Mouse (Mus musculus): ENCODE measurements around the gene Il5. TPM values are rescaled to one million over a fixed set of nuclear protein-coding genes. Genes with fewer than 3 reads are reported as not detected.
"Not testable (repeated sequence)": the region's sequence is repeated elsewhere in the genome, so short reads cannot be mapped to it uniquely, and the experiment has no call there.

The Il5 gene
- polyA plus RNA-seq, 1 experiment from 2014 or later = not detected

DNA sequence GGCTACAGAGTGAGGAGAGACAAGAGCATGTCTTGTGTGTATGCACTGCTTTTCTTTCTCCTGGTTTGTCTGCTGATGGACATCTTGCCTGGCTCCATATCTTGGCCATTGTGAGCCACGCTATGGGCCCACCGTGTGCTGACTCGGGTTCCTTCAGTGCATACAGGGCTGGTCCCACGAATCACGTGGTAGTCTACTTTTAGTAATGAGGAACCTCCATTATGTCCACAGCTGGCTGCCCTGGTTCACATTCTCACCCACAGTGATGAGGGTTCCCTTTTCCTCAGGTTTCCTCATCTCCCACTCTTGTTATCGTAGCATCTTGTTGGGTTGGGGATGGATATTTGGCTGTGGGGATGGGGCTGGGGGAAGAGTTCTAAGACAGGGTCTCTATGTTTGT, 28.0 kb downstream of the Il5 start:
- Histone ChIP-seq H3K27me3 (0 out of 2 replicates have a peak, but pooled peaks cover 5% of the 10 kb centered on the region), H3K4me1 (no peaks in the 10 kb centered on the region), H3K36me3 (no peaks in the 10 kb centered on the region), H3K4me2 (replicated peaks) (no peak overlapping the region), H3K9ac (replicated peaks) (no peak overlapping the region), H3K9me3 (no peaks in the 10 kb centered on the region), H3K27ac (replicated peaks) (no peak overlapping the region), H3K4me3 (no peak overlapping the region)
- WGBS = 84% methylated on average over 6 of the region's 6 CpGs
- ATAC-seq (ENCODE audit: low FRiP score, low read depth) = no peak

DNA sequence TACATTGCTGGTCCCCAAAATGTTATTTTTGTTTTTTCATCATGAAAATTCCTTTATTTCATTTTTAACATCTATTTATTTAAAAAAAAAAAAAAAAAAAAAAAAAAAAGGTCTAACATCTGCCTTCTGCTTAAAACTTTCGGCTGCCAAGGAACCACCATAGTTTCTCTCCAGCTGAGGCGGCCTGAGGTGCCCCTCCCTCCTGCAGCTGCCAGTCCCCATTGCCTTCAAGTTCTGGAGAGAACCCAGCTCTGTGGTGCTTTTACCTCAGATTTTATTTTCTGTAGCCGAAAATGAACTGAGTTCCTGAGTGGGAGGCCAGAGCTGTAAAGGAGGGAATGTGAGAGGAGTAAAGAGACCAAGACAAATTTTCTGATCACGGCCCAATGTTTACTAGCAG, 28.7 kb downstream of the Il5 start:
- no peak overlapping the region for H3K27ac ChIP-seq (replicated peaks)
- WGBS = 73% methylated on average over 4 of the region's 4 CpGs
- no peak overlapping the region for H3K4me2 ChIP-seq (replicated peaks)
- no peak for ATAC-seq (ENCODE audit: low FRiP score, low read depth)
- H3K9me3 ChIP-seq = no peaks in the 10 kb centered on the region
- H3K4me3 ChIP-seq = no peak overlapping the region
- H3K36me3 ChIP-seq = no peaks in the 10 kb centered on the region
- 0 out of 2 replicates have a peak, but pooled peaks cover 5% of the 10 kb centered on the region for H3K27me3 ChIP-seq
- H3K4me1 ChIP-seq = no peaks in the 10 kb centered on the region
- H3K9ac ChIP-seq (replicated peaks) = no peak overlapping the region

DNA sequence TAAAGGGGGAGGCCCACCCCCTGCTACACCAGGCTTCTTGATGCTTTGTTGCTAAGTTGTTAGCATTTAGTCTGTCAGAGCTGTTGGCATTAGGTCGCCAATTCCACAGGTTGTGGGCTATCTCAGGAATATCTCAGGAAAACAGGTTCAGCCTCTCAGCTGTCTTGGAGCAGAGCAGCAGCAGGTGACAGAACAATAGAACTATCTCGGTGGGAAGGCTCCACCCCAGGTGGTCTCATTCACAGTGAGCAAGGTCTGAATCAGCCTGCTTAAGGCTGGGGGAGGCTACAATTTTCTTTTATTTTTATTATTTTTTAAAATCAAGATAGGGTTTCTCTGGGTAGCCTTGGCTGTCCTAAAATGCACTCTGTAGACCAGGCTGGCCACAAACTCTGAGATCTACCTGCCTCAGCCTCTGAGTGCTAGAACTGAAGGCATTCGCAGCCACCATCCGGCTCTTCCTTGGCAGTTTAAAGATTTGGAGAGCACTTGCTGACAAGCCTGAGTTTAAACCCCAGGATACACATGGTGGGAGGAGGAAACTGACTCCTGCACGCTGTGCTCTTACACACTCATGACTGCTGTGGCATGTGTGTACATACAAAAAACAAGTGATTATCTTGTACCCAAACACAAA, 29.2 kb downstream of the Il5 start:
- 42% methylated on average over 5 of the region's 5 CpGs for WGBS
- Histone ChIP-seq H3K4me3 (no peak overlapping the region), H3K4me1 (no peaks in the 10 kb centered on the region), H3K4me2 (replicated peaks) (no peak overlapping the region), H3K9me3 (no peaks in the 10 kb centered on the region), H3K9ac (replicated peaks) (no peak overlapping the region), H3K36me3 (no peaks in the 10 kb centered on the region), H3K27ac (replicated peaks) (no peak overlapping the region), H3K27me3 (0 out of 2 replicates have a peak, but pooled peaks cover 5% of the 10 kb centered on the region)
- no peak for ATAC-seq (ENCODE audit: low FRiP score, low read depth)

DNA sequence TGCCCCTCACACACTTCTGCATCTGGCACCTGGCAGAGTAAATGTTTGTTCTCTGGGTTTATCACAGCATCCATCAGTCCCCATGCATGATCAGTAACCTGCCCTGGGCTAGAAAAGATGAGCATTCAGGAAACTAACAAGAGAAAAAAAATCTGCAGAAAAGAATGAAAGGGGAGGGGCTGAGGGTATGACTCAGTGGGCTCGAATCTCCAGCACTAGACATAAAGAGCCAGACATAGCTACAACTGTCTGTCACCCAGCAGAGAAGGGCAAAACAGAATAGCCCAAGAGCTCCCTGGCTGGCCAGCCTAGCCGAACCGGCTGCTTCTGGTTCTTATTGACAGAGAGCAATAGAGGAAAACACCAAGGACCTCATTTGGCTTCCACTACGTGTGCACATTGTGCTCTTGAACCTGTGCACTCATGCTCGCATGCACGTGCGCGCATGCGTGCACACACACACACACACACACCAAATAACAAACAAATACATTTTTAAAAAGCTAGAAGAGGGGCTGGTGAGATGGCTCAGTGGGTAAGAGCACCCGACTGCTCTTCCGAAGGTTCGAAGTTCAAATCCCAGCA, 34.5 kb downstream of the Il5 start:
- no peak for ATAC-seq (ENCODE audit: low FRiP score, low read depth)
- Histone ChIP-seq H3K9ac (replicated peaks) (no peak overlapping the region), H3K4me3 (no peak overlapping the region), H3K27ac (replicated peaks) (no peak overlapping the region), H3K27me3 (peaks cover 10% of the 10 kb centered on the region), H3K36me3 (no peaks in the 10 kb centered on the region), H3K4me1 (peaks cover 10% of the 10 kb centered on the region), H3K4me2 (replicated peaks) (no peak overlapping the region), H3K9me3 (no peaks in the 10 kb centered on the region)
- WGBS = 82% methylated on average over 12 of the region's 12 CpGs

DNA sequence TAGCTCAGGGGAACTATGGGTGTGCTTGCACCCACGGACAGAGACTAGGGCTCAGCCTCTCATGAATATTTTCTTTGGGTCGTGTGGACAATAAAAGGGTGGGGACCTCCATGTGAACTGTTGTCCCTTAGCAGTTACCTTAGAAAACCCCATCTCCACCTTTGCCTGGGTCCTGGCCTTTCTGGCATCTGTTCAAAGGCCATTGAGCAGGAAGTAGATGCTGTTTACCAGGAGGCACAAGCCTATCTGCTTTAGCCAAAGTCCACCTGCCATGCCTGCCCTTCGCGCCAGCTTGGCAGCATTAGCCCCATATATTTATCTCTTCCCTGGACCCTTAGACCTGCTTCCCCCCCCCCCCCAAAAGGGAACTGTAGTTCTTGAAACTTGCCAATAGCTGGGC, 37.0 kb downstream of the Il5 start:
- H3K27ac ChIP-seq (replicated peaks) = no peak overlapping the region
- no peak overlapping the region for H3K4me2 ChIP-seq (replicated peaks)
- H3K4me3 ChIP-seq = no peak overlapping the region
- peaks cover 17% of the 10 kb centered on the region for H3K4me1 ChIP-seq
- H3K9ac ChIP-seq (replicated peaks) = no peak overlapping the region
- H3K27me3 ChIP-seq = peaks cover 36% of the 10 kb centered on the region
- no peaks in the 10 kb centered on the region for H3K9me3 ChIP-seq
- no peaks in the 10 kb centered on the region for H3K36me3 ChIP-seq
- ATAC-seq (ENCODE audit: low FRiP score, low read depth) = no peak
- 91% methylated on average over 4 of the region's 4 CpGs for WGBS

DNA sequence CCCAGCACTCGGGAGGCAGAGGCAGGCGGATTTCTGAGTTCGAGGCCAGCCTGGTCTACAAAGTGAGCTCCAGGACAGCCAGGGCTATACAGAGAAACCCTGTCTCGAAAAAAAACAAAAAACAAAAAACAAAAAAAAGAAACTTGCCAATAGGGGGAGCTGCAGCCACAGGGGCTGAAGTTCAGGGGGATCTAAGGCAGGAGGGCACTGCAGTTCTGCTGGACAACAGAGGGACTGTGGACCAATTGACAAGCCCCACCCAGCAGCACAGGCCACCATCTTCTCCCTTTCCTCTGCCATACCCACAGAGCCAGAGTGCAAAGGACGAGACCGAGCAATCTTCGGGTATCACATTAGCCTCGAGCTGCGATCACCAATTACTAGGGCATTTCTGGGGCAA, 37.4 kb downstream of the Il5 start:
- Histone ChIP-seq H3K4me1 (peaks cover 21% of the 10 kb centered on the region), H3K27me3 (peaks cover 40% of the 10 kb centered on the region)
- not testable (repeated sequence) for H3K27ac ChIP-seq (replicated peaks); H3K4me3 ChIP-seq; H3K4me2 ChIP-seq (replicated peaks); H3K9ac ChIP-seq (replicated peaks); H3K9me3 ChIP-seq; H3K36me3 ChIP-seq; ATAC-seq (ENCODE audit: low FRiP score, low read depth)
- WGBS = 84% methylated on average over 9 of the region's 9 CpGs

DNA sequence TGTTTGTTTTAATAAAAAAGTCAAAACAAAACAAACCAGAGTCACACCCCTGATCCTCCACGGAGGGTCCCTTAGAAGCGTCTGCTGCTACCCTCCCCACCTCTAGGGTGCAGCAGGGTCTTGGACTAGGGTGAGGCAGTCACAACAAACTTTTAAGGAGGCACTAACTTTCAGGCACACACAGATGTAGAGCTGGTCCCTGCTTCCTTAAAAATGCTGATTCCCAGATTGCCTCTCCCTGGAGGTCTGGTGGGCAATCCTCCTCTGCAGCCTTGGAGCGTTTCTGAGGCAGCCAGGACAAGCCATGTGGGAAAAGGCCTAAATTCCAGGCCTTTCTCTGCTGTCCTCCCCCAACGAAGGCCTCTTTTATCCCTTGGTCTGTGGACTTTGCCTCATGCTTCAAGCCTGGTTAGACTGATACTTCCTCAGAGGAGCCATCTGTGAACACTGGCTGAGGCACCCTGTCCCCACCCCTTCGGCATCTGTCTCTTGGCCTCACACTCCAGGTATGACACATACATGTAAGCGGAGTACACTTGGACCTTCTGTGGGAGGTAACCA, 38.3 kb downstream of the Il5 start:
- ATAC-seq (ENCODE audit: low FRiP score, low read depth) = no peak
- Histone ChIP-seq H3K9ac (replicated peaks) (no peak overlapping the region), H3K4me2 (replicated peaks) (no peak overlapping the region), H3K36me3 (no peaks in the 10 kb centered on the region), H3K27ac (replicated peaks) (no peak overlapping the region), H3K27me3 (peaks cover 48% of the 10 kb centered on the region), H3K4me3 (no peak overlapping the region), H3K4me1 (peaks cover 29% of the 10 kb centered on the region), H3K9me3 (no peaks in the 10 kb centered on the region)
- 43% methylated on average over 6 of the region's 6 CpGs for WGBS

DNA sequence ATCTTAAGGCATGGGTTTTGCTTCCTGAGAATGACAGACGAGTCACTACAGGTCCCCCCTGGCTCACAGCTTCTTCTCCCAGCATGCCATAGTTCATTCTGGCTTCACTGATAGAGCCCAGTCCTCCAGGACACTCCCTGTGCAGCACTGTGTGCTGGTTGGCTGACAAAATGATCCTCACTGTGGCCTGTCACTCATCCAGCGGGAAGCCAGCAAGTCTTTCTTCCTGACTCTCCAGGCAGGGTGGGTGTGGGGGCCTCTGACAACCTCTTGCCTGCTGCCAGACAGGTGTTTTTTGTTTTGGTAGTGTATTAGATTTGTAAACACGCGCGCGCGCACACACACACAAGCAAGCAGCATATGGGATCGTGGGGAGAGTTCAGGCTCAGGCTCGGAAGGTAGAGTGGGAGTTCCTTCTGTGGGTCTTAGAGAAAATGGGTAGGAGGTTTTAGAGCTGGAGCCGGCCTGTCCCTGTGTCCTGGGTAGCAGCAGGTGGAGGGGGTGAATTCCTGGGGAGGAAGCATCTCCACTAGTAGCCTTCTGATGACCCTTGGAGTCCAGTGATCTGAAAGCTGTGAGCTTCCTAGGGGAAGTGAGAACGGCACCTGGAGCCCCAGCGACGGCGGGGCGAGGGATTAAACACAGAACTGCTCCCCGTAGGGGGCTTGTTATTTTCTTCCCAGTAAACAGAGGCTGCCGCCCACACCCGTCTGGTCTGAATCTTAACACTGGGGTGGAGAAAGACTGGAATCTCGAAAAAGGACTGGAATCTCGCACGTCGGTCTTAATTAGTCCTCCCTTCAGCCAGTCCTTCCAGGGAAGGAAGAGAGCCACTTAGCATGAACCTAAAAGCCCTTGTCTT, 39.2 kb downstream of the Il5 start:
- ATAC-seq (ENCODE audit: low FRiP score, low read depth) = no peak
- H3K9me3 ChIP-seq = no peaks in the 10 kb centered on the region
- peak overlapping the region; percentile 33 for H3K4me2 ChIP-seq (replicated peaks)
- 0 out of 2 replicates have a peak overlapping the region, but pooled peaks have one; percentile 20 for H3K9ac ChIP-seq (replicated peaks)
- peaks cover 56% of the 10 kb centered on the region for H3K27me3 ChIP-seq
- no peak overlapping the region for H3K27ac ChIP-seq (replicated peaks)
- WGBS = 6% methylated on average over 22 of the region's 22 CpGs
- H3K4me3 ChIP-seq = 0 out of 2 replicates have a peak overlapping the region, but pooled peaks have one; percentile 5
- H3K4me1 ChIP-seq = peaks cover 32% of the 10 kb centered on the region
- H3K36me3 ChIP-seq = no peaks in the 10 kb centered on the region

DNA sequence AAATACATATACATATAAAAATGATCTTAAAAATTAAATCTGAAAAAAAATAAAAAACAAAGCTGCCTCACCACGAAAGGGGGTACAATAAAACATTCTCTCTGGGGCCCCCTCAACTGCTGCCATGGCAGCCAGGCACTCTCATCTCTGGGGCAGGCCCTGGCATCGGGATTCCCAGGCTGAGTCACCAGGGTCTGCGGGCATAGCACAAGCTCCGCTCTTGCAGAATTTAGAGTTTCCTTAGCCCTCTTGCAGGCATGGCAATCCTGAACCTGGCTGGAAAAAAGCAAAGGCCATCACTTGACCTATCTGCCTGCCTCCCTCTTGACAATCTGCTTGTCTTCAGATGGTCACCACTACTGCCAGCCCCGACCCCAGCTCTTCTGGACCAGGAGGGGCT, 40.7 kb downstream of the Il5 start:
- Histone ChIP-seq H3K9me3 (no peaks in the 10 kb centered on the region), H3K27me3 (peaks cover 68% of the 10 kb centered on the region), H3K9ac (replicated peaks) (no peak overlapping the region), H3K4me1 (peaks cover 32% of the 10 kb centered on the region), H3K36me3 (no peaks in the 10 kb centered on the region), H3K27ac (replicated peaks) (no peak overlapping the region), H3K4me3 (no peak overlapping the region), H3K4me2 (replicated peaks) (no peak overlapping the region)
- 90% methylated on average over 5 of the region's 5 CpGs for WGBS
- no peak for ATAC-seq (ENCODE audit: low FRiP score, low read depth)

DNA sequence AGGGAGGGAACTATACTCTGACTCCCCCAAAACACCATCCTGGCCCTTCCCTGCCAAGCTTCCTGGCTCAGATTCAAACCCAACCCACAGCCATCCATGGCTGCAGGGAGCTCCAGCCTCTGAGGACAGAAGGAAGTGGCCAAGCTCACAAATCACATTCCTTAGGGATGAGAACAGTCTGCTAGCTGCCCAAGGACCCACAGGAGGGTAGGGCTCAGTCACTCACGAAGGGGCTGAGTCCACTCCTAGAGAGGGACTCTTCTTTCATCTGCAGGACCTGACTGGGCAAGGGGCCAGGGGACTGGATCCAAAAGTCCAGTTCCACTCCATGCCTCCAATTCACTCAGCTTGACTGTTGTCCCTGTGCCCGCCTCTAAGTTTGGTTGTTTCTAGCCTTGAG, 41.2 kb downstream of the Il5 start:
- H3K27me3 ChIP-seq = peaks cover 70% of the 10 kb centered on the region
- peaks cover 32% of the 10 kb centered on the region for H3K4me1 ChIP-seq
- H3K36me3 ChIP-seq = no peaks in the 10 kb centered on the region
- H3K9ac ChIP-seq (replicated peaks) = no peak overlapping the region
- WGBS = 63% methylated on average over 2 of the region's 2 CpGs
- H3K27ac ChIP-seq (replicated peaks) = no peak overlapping the region
- no peak overlapping the region for H3K4me2 ChIP-seq (replicated peaks)
- H3K4me3 ChIP-seq = no peak overlapping the region
- ATAC-seq (ENCODE audit: low FRiP score, low read depth) = no peak
- no peaks in the 10 kb centered on the region for H3K9me3 ChIP-seq

DNA sequence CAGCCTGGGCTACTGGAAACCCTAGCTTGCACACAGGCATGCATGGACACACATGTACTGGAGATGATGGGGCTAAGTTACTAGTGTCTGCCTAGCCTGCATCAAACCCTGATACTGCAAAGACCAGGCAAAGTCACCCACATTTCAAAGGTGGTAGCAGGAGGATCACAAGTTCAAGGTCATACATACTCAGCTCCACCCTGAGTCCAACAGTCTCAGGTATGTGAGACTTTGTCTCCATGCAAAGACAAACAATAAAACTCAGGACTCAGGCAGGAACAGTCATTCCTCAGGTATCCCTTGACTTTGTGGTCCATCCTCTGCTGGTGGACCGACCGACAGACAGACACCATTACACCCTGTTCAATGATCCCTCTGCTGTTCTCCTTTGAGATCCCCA, 41.8 kb downstream of the Il5 start:
- no peak overlapping the region for H3K27ac ChIP-seq (replicated peaks)
- WGBS = 69% methylated on average over 2 of the region's 2 CpGs
- no peak overlapping the region; the same call in 1 of the 2 replicates for H3K4me3 ChIP-seq
- H3K27me3 ChIP-seq = peaks cover 74% of the 10 kb centered on the region
- H3K9me3 ChIP-seq = no peaks in the 10 kb centered on the region
- no peaks in the 10 kb centered on the region for H3K36me3 ChIP-seq
- H3K4me1 ChIP-seq = peaks cover 32% of the 10 kb centered on the region
- ATAC-seq (ENCODE audit: low FRiP score, low read depth) = no peak
- H3K9ac ChIP-seq (replicated peaks) = no peak overlapping the region
- H3K4me2 ChIP-seq (replicated peaks) = peak overlapping the region; percentile 61; the same call in 1 of the 2 replicates

Measured in midbrain, embryonic 12.5 days (tissue).